Mouse (Mus musculus): ENCODE results near the gene Rps24. TPM values are rescaled to one million over a fixed set of nuclear protein-coding genes. Genes with fewer than 3 reads are reported as not detected.
"Not testable (repeated sequence)": the region's sequence is repeated elsewhere in the genome, so short reads cannot be mapped to it uniquely, and the experiment has no call there.

Rps24 gene
- 1,000 to 10,000 TPM; 1,115 to 1,201 TPM for total RNA-seq (2021)

GRCm38 (mm10) chr14:24486773-24487227 lies at the start of gene Rps24, which contains the start of gene Polr3a:
Gene Rps24, plus strand, starts transcription at chr14:24487125.
Gene Polr3a, minus strand, starts transcription at chr14:24487058.
- peak; percentile 91 for DNase-seq
- intact Hi-C loops (cut with DNase I) = no loop called here

GRCm38 (mm10) chr14:24443529-24443928 lies 43.4 kb upstream of the Rps24 start:
- intact Hi-C loops (cut with DNase I) = loop anchor here (5.0 kb wide), 1 partner anchor 56 kb away; no protein-coding TSS in a partner anchor

DNA sequence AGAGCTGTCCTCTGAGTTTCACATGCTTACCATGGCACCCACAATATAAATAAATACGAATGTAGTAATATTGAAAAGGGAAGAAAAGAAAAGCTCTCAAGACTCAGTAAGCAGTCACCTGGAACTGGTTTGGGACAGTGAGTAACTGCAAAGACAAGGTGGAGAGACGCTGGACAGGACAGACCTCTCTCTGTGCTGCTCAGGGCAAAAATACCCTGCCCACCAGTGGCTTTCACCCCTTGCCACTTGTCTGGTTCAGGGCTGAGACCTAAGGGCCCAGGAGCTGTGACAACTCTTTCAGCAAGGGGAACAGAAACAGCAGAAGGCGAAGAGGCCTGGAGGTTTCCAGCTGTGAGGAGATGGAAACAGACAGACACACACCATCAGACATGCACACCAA lies 28.7 kb upstream of the Rps24 start:
- intact Hi-C loops (cut with DNase I) = no loop called here
- DNase-seq = no peak

More at GRCm38 (mm10) chr14:24443529-24443928, 43.4 kb upstream of the Rps24 start:
- not testable (repeated sequence) for DNase-seq

GRCm38 (mm10) chr14:24468806-24469205 lies 18.1 kb upstream of the Rps24 start:
- DNase-seq = no peak
- intact Hi-C loops (cut with DNase I) = no loop called here

DNA sequence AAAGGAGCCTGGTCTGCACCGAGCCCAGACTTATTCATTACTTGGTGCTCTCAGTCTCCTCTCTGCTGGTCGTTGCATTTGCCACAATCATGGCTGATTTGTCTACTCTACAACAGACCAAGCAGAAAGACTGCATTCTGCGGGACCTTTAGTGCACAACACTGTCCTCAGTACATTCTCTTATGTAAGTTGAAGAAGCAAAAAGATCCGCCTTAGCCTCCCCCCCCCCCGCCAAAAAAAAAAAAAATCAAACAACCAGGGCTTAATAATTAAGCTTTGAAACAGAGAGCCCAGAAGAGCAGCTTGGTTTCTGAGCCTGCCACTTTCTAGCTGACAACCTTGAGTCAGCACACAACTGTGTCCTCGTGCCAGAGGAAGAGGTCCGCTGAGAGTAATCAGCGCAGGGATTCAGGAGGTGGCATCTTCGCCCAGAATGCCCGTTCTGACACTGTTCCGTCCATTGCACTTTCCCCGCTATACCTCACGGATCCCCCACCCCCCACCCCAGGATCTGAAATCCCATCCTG lies 621 bp upstream of the Rps24 start:
- DNase-seq = no peak
- intact Hi-C loops (cut with DNase I) = no loop called here

GRCm38 (mm10) chr14:24489772-24490171 lies 2.8 kb downstream of the Rps24 start:
- DNase-seq = not testable (repeated sequence)

DNA sequence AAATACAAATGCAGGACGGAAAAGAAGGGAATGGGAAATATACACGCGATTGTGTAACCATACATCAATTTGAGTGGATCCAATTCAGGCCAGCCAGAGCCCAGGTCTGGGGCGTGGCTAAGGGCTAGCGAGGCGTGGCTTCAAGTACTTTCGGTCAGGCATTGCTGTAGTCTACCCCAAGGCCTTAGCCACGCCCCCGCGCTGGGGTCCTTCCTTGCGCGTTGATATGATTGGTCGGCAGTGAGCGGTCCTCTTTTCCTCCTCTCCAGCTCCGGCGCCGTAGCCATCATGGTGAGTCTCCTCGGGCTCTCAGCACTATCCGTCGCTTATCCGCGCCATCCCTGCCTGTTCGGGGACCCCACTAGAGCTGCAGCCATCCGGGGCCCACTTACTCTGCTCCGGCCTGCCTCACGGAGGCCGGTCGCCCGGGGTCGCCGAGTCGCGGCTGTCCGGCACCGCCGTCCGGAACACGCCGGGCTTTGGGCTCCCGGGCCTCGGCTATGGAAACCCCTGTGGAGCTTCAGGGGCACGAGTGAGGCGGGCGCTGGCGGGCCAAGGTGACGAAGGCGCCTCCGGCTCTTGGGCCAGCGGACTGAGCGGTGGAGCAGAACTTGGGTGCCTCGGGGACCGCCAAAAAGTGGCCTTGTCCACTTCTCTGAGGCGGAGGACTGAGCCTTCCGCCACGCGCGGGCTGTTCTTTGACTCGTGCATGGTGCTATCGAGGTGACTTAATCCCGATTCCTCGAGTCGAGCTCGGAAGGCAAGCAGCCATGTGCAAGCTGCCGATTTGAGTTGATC lies 3.7 kb downstream of the Rps24 start:
- DNase-seq = peak; percentile 98
- intact Hi-C loops (cut with DNase I) = loop anchor here (10.0 kb wide), 1 partner anchor 1204 kb away; the partner anchor contains the start of gene Ppif

More at GRCm38 (mm10) chr14:24489772-24490171, 2.8 kb downstream of the Rps24 start:
- intact Hi-C loops (cut with DNase I) = loop anchor here (10.0 kb wide), 1 partner anchor 1205 kb away; the partner anchor contains the start of gene Ppif

DNA sequence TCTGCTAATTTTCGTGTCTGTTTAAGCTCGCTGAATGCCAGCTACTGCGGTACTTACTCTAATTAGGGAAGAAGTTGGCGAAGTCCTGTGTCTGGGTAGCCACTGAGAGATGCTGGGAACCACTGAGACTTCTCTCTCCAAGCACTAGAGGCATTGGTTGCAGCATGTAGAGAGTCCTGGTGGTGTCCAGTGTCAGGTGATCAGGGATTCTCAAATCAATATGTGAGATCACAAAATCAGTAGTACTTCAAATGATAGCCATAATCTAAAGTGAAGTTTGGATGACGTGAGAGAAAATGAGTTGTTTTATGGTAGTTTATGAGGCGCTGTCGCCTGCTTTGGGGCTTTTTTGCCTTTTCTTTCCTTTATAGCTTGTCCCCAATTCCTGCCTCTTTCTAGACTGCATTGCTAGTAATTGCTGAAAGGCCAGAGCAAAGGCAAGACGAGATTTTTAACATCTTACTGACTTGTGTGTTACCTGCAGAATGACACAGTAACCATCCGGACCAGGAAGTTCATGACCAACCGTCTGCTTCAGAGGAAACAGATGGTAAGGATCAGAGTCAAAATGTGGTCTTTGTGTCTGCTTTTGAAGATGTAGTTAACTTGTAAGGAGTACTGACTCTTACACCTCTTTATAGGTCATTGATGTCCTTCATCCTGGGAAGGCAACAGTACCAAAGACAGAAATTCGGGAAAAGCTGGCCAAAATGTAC lies 4.5 kb downstream of the Rps24 start:
- DNase-seq = no peak
- intact Hi-C loops (cut with DNase I) = loop anchor here (10.0 kb wide), 1 partner anchor 1203 kb away; the partner anchor contains the start of gene Ppif

- intact Hi-C loops (cut with DNase I) = loop anchor here (10.0 kb wide), 1 partner anchor 1202 kb away; the partner anchor contains the start of gene Ppif
- no peak for DNase-seq
Observed at GRCm38 (mm10) chr14:24493256-24493655, 6.3 kb downstream of the Rps24 start.

GRCm38 (mm10) chr14:24496507-24496906 lies 9.6 kb downstream of the Rps24 start:
- DNase-seq = no peak
- intact Hi-C loops (cut with DNase I) = loop anchor here (10.0 kb wide), 1 partner anchor 1198 kb away; the partner anchor contains the start of gene Ppif

- intact Hi-C loops (cut with DNase I) = loop anchor here (10.0 kb wide), 1 partner anchor 1197 kb away; the partner anchor contains the start of gene Ppif
- DNase-seq = no peak
Observed at GRCm38 (mm10) chr14:24497443-24497842, 10.5 kb downstream of the Rps24 start.

DNA sequence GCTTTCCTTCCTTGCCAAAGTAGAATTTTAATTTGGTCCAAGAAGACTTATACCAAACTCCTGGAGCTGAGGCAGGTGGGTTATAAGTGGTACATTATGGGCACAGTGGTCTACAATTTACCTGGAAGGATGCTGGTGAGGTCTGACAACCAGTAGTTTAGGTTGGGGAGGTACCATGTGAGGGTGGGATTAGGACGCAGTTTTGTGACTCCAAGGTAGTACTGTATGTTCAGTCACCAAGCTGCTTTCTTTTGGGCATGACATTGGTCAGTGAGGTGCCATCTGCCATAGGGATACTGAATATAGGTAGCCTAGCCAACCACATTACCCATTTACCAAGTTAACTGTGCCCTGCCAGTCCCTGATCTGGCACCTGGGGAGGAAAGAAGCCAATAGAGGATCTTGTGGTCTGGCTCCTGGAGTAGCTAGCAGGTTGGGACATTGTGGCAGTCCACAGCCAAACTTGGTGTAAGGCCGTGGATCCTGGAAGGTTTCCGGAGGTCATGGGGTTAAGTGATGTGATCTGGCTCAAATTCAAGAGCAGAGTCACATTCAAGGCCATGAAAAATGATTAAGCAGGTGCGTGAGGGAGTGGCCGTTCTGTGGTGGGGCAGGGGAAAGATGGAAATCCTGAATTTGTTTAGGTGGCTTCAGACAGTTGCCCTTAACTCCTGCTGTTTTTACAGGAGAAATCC lies 11.8 kb downstream of the Rps24 start:
- DNase-seq = no peak
- intact Hi-C loops (cut with DNase I) = loop anchor here (10.0 kb wide), 1 partner anchor 1196 kb away; the partner anchor contains the start of gene Ppif

DNA sequence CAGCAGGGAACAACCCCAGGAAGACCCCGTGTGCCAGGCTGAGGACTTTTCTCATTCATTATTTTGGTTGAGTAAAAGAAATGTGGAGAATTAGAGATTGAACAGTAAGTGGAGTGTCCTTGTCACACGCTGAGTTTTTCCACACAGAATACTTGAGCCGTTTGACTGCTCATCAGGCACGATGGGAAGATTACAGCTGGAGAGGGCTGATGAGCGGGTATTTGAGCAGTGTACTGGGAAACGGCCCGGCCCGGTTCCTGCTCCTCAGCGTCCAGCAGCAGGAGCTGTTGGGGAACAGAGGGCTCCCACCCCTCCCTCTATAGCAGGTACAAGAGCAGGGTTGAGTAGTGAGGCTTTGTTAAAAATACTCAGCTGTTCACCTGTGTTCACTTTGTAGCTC lies 12.6 kb downstream of the Rps24 start:
- no peak for DNase-seq
- intact Hi-C loops (cut with DNase I) = loop anchor here (10.0 kb wide), 1 partner anchor 1195 kb away; the partner anchor contains the start of gene Ppif

DNA sequence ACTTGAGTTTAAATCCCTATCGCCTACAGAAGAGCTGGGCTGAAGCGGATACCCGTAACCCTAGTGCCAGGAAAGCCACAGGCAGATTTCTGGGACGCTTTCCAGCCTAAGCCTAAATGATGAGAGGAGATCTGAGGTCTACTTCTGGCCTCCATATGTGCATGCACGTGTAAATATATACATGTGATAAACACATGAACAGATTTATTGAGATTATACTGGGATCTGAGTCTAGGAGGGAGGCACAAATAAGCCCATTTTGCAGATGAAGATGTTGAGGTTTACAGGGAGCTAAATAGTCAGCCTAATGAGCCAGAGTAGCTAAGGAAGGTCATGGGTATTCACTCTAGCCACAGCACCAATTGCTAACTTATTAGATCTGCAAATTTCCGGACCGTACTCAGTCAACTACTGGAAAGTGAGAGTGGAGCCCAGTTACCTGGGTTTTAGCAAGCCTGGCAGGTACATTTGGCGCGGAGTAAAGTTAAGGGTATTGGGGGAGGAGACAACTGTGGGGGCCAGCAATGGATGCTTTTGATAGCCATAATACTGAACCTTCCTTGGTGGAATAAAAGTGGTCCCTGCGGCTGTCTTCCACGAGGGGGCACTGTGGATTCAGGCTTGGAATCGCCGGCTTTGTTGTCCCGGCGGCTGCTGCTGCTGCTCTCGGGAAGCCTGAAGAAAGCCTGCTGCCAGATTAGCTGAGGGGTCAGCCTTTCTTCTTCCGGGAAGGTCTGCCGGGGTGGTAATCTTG lies 13.3 kb downstream of the Rps24 start:
- intact Hi-C loops (cut with DNase I) = loop anchor here (2.0 kb wide), 1 partner anchor 1065 kb away; no protein-coding TSS in a partner anchor
- peak; percentile 89 for DNase-seq

GRCm38 (mm10) chr14:24500845-24501186 lies 13.9 kb downstream of the Rps24 start:
- no peak for DNase-seq
- intact Hi-C loops (cut with DNase I) = loop anchor here (2.0 kb wide), 1 partner anchor 1064 kb away; no protein-coding TSS in a partner anchor

DNA sequence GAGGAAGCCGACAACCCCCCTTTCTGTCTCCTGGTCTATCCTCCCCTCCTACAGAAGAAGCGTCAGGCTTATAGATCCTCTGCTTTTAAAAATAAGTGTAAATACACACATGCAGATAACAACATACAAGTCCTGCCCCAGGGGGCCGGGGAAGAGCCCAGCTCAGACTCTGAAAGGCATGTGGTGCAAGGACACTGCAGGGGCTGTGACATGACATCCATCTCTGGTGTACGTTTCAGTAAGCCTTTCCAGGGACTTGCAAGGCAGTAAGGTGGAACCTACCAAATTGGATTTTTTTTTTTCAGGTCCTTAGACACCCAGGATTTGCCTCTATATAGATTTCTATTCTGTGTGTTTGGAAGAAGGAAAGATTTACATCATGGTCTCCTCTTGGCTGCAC lies 14.3 kb downstream of the Rps24 start:
- no peak for DNase-seq
- intact Hi-C loops (cut with DNase I) = loop anchor here (2.0 kb wide), 1 partner anchor 1064 kb away; no protein-coding TSS in a partner anchor

DNA sequence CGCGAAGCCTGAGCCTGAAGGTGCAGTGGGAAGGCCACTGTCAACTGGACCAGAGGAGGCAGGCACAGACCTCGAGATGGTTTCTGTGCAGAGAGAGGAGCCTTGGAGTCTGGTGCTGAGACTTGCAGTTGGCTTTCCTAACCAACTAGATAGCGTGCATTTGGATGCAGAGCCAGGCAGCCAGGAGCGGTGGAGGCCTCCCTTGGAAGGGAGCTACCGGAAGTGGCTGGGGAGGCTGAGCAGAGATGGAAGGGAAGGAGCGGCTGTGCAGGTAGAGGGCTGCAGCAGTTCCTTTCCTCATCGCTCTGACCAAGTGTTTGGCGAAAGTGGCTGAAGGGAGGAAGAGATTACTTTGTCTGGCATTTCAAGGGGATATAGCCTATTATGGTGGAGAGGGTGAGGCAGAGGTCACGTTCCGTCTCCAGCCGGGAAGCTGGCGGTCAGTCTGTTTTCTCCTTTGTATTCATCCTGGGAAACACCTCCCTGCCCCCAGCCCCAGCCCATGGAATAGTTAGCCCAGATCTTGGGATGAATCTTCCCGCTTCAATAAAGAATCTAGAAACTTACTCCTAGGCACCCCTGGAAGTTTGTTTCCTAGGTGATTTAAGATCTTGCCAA lies 20.6 kb downstream of the Rps24 start:
- no peak for DNase-seq
- intact Hi-C loops (cut with DNase I) = loop anchor here (5.0 kb wide), 2 partner anchors 135 to 950 kb away; partner anchors contain the start of gene Zmiz1

- DNase-seq = peak; percentile 29
- intact Hi-C loops (cut with DNase I) = loop anchor here (5.0 kb wide), 2 partner anchors 134 to 949 kb away; partner anchors contain the start of gene Zmiz1
Observed at GRCm38 (mm10) chr14:24508070-24508773, 21.3 kb downstream of the Rps24 start.
